8 mouse cellular contexts compared by ENCODE assay signal in the genomic region with DNA sequence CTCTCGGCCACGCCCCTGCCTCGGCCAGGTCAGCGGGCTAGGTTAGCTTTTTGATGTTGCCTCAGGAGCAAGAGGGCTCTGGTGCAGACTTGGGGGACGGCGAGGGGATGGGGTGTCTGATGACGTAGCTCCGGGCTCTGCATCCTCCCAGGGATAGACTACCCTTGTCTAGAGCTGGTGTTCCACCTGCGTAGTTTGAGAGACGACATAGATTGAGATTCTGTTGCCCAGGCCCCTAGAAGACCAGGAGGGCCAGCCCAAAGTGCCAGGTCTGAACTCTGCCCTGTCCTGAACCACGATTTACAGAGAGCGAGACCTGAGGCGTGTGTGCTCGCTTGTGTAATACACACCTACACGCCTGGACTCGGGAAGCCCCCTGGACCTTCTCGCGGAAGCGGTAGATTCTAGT. TPM values are rescaled to one million over a fixed set of nuclear protein-coding genes. Genes with fewer than 3 reads are reported as not detected.
DNase-seq lines count a peak whose midpoint lies in the region; ATAC-seq and TF ChIP-seq lines count a peak whose summit lies in the region.

No protein-coding gene starts in this region.

- peak overlapping the region; percentile 72 for H3K9ac ChIP-seq in heart, embryonic 12.5 days
- H3K9ac ChIP-seq in heart, postnatal 0 days (replicated peaks; ENCODE audit: low read depth, low read length): peak overlapping the region; percentile 45; the same call in 1 of the 2 replicates

- 10% methylated on average over 19 of the region's 19 CpGs for WGBS in heart, embryonic 12.5 days
- WGBS in heart, postnatal 0 days: 11% methylated on average over 19 of the region's 19 CpGs
- 6% methylated on average over 19 of the region's 19 CpGs for WGBS in midbrain, embryonic 10.5 days

- H3K27me3 ChIP-seq in heart, embryonic 12.5 days (replicated peaks): no peaks in the 10 kb centered on the region
- H3K27me3 ChIP-seq in G1E (ENCODE audit: insufficient read depth, low read length): no peaks in the 10 kb centered on the region
- no peaks in the 10 kb centered on the region for H3K27me3 ChIP-seq in heart, postnatal 0 days (ENCODE audit: control insufficient read depth, insufficient read depth, low read length)
- H3K27me3 ChIP-seq in midbrain, embryonic 10.5 days (ENCODE audit: low read depth, poor library complexity, severe bottlenecking): no peaks in the 10 kb centered on the region

- TF ChIP-seq CTCF in G1E (IDR thresholded peaks at IDR 0.05; ENCODE audit: low read depth, low read length): no peak
- no peak for TF ChIP-seq CTCF in heart, postnatal 0 days (IDR thresholded peaks at IDR 0.05; ENCODE audit: low read depth)

- no peaks in the 10 kb centered on the region for H3K9me3 ChIP-seq in heart, embryonic 12.5 days (replicated peaks)
- H3K9me3 ChIP-seq in G1E (replicated peaks): no peaks in the 10 kb centered on the region
- H3K9me3 ChIP-seq in heart, postnatal 0 days (replicated peaks; ENCODE audit: control insufficient read depth, low read length): no peaks in the 10 kb centered on the region
- H3K9me3 ChIP-seq in midbrain, embryonic 10.5 days (replicated peaks): no peaks in the 10 kb centered on the region

- ATAC-seq in heart, embryonic 12.5 days (ENCODE audit: insufficient number of reproducible peaks, low FRiP score): no peak
- no peak for ATAC-seq in G1E (ENCODE audit: extremely low read depth, insufficient number of reproducible peaks, low FRiP score, poor library complexity, severe bottlenecking)
- ATAC-seq in heart, postnatal 0 days (ENCODE audit: insufficient read depth, low read depth): 0 out of 2 replicates have a peak, but pooled peaks have one; percentile 1

- H3K4me3 ChIP-seq in heart, embryonic 12.5 days: peak overlapping the region; percentile 65
- H3K4me3 ChIP-seq in G1E (ENCODE audit: low read depth, low read length): peak overlapping the region; percentile 83
- H3K4me3 ChIP-seq in heart, postnatal 0 days (ENCODE audit: low read depth, low read length): peak overlapping the region; percentile 90
- peak overlapping the region; percentile 85 for H3K4me3 ChIP-seq in midbrain, embryonic 10.5 days

- no peak for DNase-seq in heart, postnatal 36 days
- DNase-seq in G1E (ENCODE audit: low spot score) (no peak), adipocyte (ENCODE audit: low spot score) (no peak)
- no peak for DNase-seq in heart, postnatal 0 days (ENCODE audit: low spot score)
- DNase-seq in midbrain, embryonic 10.5 days (ENCODE audit: low spot score): no peak
- DNase-seq in cerebellum, postnatal 25 days: no peak
- DNase-seq in cerebellum, postnatal 36 days: no peak

- intact Hi-C loops in heart, postnatal 36 days (cut with DNase I): no loop called here

- H3K36me3 ChIP-seq in heart, embryonic 12.5 days: no peaks in the 10 kb centered on the region
- H3K36me3 ChIP-seq in G1E (replicated peaks): peaks cover 3% of the 10 kb centered on the region
- H3K36me3 ChIP-seq in heart, postnatal 0 days (replicated peaks; ENCODE audit: control insufficient read depth, insufficient read depth, low read length): no peaks in the 10 kb centered on the region
- no peaks in the 10 kb centered on the region for H3K36me3 ChIP-seq in midbrain, embryonic 10.5 days

- H3K4me2 ChIP-seq in heart, embryonic 12.5 days: peak overlapping the region; percentile 88
- H3K4me2 ChIP-seq in heart, postnatal 0 days (ENCODE audit: low read depth, low read length): peak overlapping the region; percentile 92

- peaks cover 7% of the 10 kb centered on the region; the same call in 1 of the 2 replicates for H3K4me1 ChIP-seq in heart, embryonic 12.5 days (replicated peaks)
- H3K4me1 ChIP-seq in G1E (ENCODE audit: insufficient read depth, low read depth, low read length): peaks cover 30% of the 10 kb centered on the region
- H3K4me1 ChIP-seq in heart, postnatal 0 days (ENCODE audit: control insufficient read depth, insufficient read depth): 0 out of 2 replicates have a peak, but pooled peaks cover 6% of the 10 kb centered on the region
- H3K4me1 ChIP-seq in midbrain, embryonic 10.5 days: peaks cover 24% of the 10 kb centered on the region

- no peak for TF ChIP-seq EP300 in heart, postnatal 0 days (IDR thresholded peaks at IDR 0.05; ENCODE audit: low read depth)

- H3K27ac ChIP-seq in heart, embryonic 12.5 days (ENCODE audit: poor library complexity, severe bottlenecking): no peak overlapping the region
- no peak overlapping the region for H3K27ac ChIP-seq in heart, postnatal 0 days (ENCODE audit: low read depth)
- H3K27ac ChIP-seq in midbrain, embryonic 10.5 days (replicated peaks): peak overlapping the region; percentile 93

RNA-seq across cellular contexts. Expression of a gene that starts 0.3 kb away (rescaled TPM):
- polyA plus RNA-seq in heart, embryonic 12.5 days (2016; fragmentation: Nextera tagmentation; extraction: Ambion mirVana): 163 and 170 TPM in 2 replicates
- total RNA-seq in heart, postnatal 36 days (2021): 10 to 100 TPM; 82.9 to 91.1 TPM
- 134 and 164 TPM in 2 replicates for total RNA-seq in G1E (2014; fragmentation: Nextera tagmentation)
- total RNA-seq in G1E (2017): 97.1 and 106 TPM in 2 replicates
- polyA plus RNA-seq in G1E (2012): 21.1 and 23.1 TPM in 2 replicates
- total RNA-seq in heart, postnatal 0 days (2014; rRNA removed; ENCODE audit: low replicate concordance): 117 and 122 TPM in 2 replicates
- 130 and 135 TPM in 2 replicates for polyA plus RNA-seq in heart, postnatal 0 days (2015; fragmentation: Nextera tagmentation; extraction: Ambion mirVana)
- 162 and 185 TPM in 2 replicates for polyA plus RNA-seq in midbrain, embryonic 10.5 days (2016; fragmentation: Nextera tagmentation; extraction: Ambion mirVana)
